Mouse (Mus musculus): Measurements from ENCODE around the gene Amotl2. TPM values are rescaled to one million over a fixed set of nuclear protein-coding genes. Genes with fewer than 3 reads are reported as not detected.
"Not testable (repeated sequence)": the region's sequence is repeated elsewhere in the genome, so short reads cannot be mapped to it uniquely, and the experiment has no call there.

Amotl2 gene
- total RNA-seq, 4 experiments from 2014 or later, result 56.7 to 80.1 (median 58.6) TPM

- no peak for DNase-seq (ENCODE audit: low spot score)
Observed at GRCm38 (mm10) chr9:102733999-102734738, 17.7 kb downstream of the Amotl2 start.

GRCm38 (mm10) chr9:102734739-102735075, 18.2 kb downstream of the Amotl2 start:
- no peak for DNase-seq (ENCODE audit: low spot score)

- no peak for DNase-seq (ENCODE audit: low spot score)
Observed at GRCm38 (mm10) chr9:102735231-102735630, 18.8 kb downstream of the Amotl2 start.

- DNase-seq (ENCODE audit: low spot score), result no peak
Observed at GRCm38 (mm10) chr9:102735996-102736395, 19.5 kb downstream of the Amotl2 start.

GRCm38 (mm10) chr9:102737405-102737804, 20.9 kb downstream of the Amotl2 start:
- no peak for DNase-seq (ENCODE audit: low spot score)

GRCm38 (mm10) chr9:102746753-102747152, 30.3 kb downstream of the Amotl2 start:
- DNase-seq (ENCODE audit: low spot score), result no peak

- no peak for DNase-seq (ENCODE audit: low spot score)
Observed at GRCm38 (mm10) chr9:102747902-102748301, 31.4 kb downstream of the Amotl2 start.

- DNase-seq (ENCODE audit: low spot score), result no peak
Observed at GRCm38 (mm10) chr9:102749216-102749615, 32.7 kb downstream of the Amotl2 start.

- DNase-seq (ENCODE audit: low spot score), result no peak
Observed at GRCm38 (mm10) chr9:102751632-102752303, 35.3 kb downstream of the Amotl2 start.

- no peak for DNase-seq (ENCODE audit: low spot score)
Observed at GRCm38 (mm10) chr9:102753299-102753698, 36.8 kb downstream of the Amotl2 start.

- DNase-seq (ENCODE audit: low spot score), result no peak
Observed at GRCm38 (mm10) chr9:102755161-102755560, 38.7 kb downstream of the Amotl2 start.

- no peak for DNase-seq (ENCODE audit: low spot score)
Observed at GRCm38 (mm10) chr9:102755591-102756270, 39.3 kb downstream of the Amotl2 start.

GRCm38 (mm10) chr9:102756352-102756751, 39.9 kb downstream of the Amotl2 start:
- DNase-seq (ENCODE audit: low spot score), result no peak

GRCm38 (mm10) chr9:102758851-102759250, 42.4 kb downstream of the Amotl2 start:
- no peak for DNase-seq (ENCODE audit: low spot score)

GRCm38 (mm10) chr9:102759581-102760001, 43.1 kb downstream of the Amotl2 start:
- DNase-seq (ENCODE audit: low spot score), result no peak

GRCm38 (mm10) chr9:102761599-102761998, 45.1 kb downstream of the Amotl2 start:
- DNase-seq (ENCODE audit: low spot score), result no peak

GRCm38 (mm10) chr9:102762836-102763235, 46.4 kb downstream of the Amotl2 start:
- DNase-seq (ENCODE audit: low spot score), result no peak

- no peak for DNase-seq (ENCODE audit: low spot score)
Observed at GRCm38 (mm10) chr9:102763520-102763919, 47.0 kb downstream of the Amotl2 start.

- DNase-seq (ENCODE audit: low spot score), result not testable (repeated sequence)
Observed at GRCm38 (mm10) chr9:102764540-102764939, 48.1 kb downstream of the Amotl2 start.

GRCm38 (mm10) chr9:102766741-102767140, 50.3 kb downstream of the Amotl2 start:
- DNase-seq (ENCODE audit: low spot score), result no peak

- DNase-seq (ENCODE audit: low spot score), result no peak
Observed at GRCm38 (mm10) chr9:102769257-102769656, 52.8 kb downstream of the Amotl2 start.

- DNase-seq (ENCODE audit: low spot score), result no peak
Observed at GRCm38 (mm10) chr9:102770190-102770589, 53.7 kb downstream of the Amotl2 start.

Measured in heart, adult 8-10 months (tissue).